Mouse (Mus musculus) embryonic fibroblast, embryonic 13.5 days (primary cell): Measurements from ENCODE around the gene Rab4a.

ENCODE experiments used
- CTCF ChIP-seq: IDR thresholded peaks from 2 replicates; pipeline ENCODE4 v1.5.1; 2011; ENCODE audit warnings: mild to moderate bottlenecking, control low read depth, low read length, moderate library complexity, borderline replicate concordance; ENCODE audit not compliant: insufficient read depth
- POLR2A ChIP-seq: IDR thresholded peaks from 2 replicates; pipeline ENCODE4 v1.6.1; 2011; ENCODE audit warnings: low read depth, mild to moderate bottlenecking, control low read depth, low read length, moderate library complexity

- TF ChIP-seq POLR2A (no peak), CTCF (peak; percentile 62; the same call in 1 of the 2 replicates)
Measured at GRCm38 (mm10) chr8:123832757-123833156, 27.0 kb downstream of the Rab4a start.
